8 mouse cellular contexts compared by ENCODE assay signal in the genomic region with DNA sequence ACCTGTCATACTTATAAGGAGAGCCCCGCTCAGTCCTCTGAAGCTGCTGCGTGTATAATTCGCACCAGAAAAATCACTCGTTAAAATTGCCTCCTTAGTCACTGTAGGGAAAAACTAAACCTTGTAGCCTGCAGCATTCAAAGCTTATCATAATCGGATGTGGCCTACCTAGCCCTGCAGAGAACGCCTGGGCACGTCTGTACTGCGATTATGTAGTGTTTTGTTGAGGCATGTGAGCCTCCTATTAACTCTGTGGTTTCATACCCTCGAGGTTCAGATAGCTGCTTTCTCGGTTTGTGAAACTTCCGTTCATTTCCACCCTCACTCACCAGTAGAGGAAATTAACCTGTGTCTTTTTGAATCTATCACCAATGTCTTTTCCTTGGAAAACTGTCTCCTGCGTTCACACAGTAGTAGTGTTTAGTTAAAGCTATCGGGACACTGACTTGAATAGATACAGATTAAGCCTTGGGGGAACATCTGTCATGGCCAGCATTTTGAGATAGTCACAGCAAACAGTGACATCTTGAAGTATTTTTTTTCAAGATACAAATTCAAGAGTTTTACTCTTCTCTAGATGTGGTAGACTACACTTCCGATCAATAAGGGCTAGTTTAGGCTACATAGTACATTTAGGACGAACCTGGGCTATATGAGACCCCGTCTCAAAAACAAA. TPM values are rescaled to one million over a fixed set of nuclear protein-coding genes. Genes with fewer than 3 reads are reported as not detected.
DNase-seq lines count a peak whose midpoint lies in the region; ATAC-seq and TF ChIP-seq lines count a peak whose summit lies in the region.

No protein-coding gene starts in this region.

- no peaks in the 10 kb centered on the region for H3K36me3 ChIP-seq in heart, embryonic 10.5 days
- no peaks in the 10 kb centered on the region for H3K36me3 ChIP-seq in embryonic facial prominence, embryonic 12.5 days
- no peaks in the 10 kb centered on the region for H3K36me3 ChIP-seq in intestine, postnatal 0 days (ENCODE audit: control insufficient read depth, insufficient read depth)
- H3K36me3 ChIP-seq in neural tube, embryonic 12.5 days = no peaks in the 10 kb centered on the region

- H3K27ac ChIP-seq in heart, embryonic 10.5 days = peak overlapping the region; percentile 97
- H3K27ac ChIP-seq in embryonic facial prominence, embryonic 12.5 days = peak overlapping the region; percentile 89
- H3K27ac ChIP-seq in intestine, postnatal 0 days (ENCODE audit: low read depth, low read length) = peak overlapping the region; percentile 93
- peak overlapping the region; percentile 64; the same call in 1 of the 2 replicates for H3K27ac ChIP-seq in neural tube, embryonic 12.5 days

- peak overlapping the region; percentile 71 for H3K4me2 ChIP-seq in embryonic facial prominence, embryonic 12.5 days (replicated peaks)
- H3K4me2 ChIP-seq in intestine, postnatal 0 days (replicated peaks; ENCODE audit: low read depth) = peak overlapping the region; percentile 84
- peak overlapping the region; percentile 93 for H3K4me2 ChIP-seq in neural tube, embryonic 12.5 days (replicated peaks)

- peak overlapping the region; percentile 91 for H3K4me3 ChIP-seq in heart, embryonic 10.5 days
- peak overlapping the region; percentile 94 for H3K4me3 ChIP-seq in embryonic facial prominence, embryonic 12.5 days
- H3K4me3 ChIP-seq in intestine, postnatal 0 days (ENCODE audit: low read depth, low read length) = peak overlapping the region; percentile 98
- peak overlapping the region; percentile 96 for H3K4me3 ChIP-seq in neural tube, embryonic 12.5 days

- H3K4me1 ChIP-seq in heart, embryonic 10.5 days = peaks cover 12% of the 10 kb centered on the region
- H3K4me1 ChIP-seq in embryonic facial prominence, embryonic 12.5 days = peaks cover 8% of the 10 kb centered on the region; the same call in 1 of the 2 replicates
- H3K4me1 ChIP-seq in intestine, postnatal 0 days (replicated peaks; ENCODE audit: control insufficient read depth, insufficient read depth, low read length) = no peaks in the 10 kb centered on the region
- peaks cover 7% of the 10 kb centered on the region for H3K4me1 ChIP-seq in neural tube, embryonic 12.5 days

- no peaks in the 10 kb centered on the region for H3K9me3 ChIP-seq in heart, embryonic 10.5 days
- no peaks in the 10 kb centered on the region for H3K9me3 ChIP-seq in embryonic facial prominence, embryonic 12.5 days
- no peaks in the 10 kb centered on the region for H3K9me3 ChIP-seq in intestine, postnatal 0 days (ENCODE audit: control insufficient read depth)
- no peaks in the 10 kb centered on the region for H3K9me3 ChIP-seq in neural tube, embryonic 12.5 days

- TF ChIP-seq CTCF in intestine, postnatal 0 days (IDR thresholded peaks at IDR 0.05; ENCODE audit: low read depth) = no peak

- 30% methylated on average over 16 of the region's 16 CpGs for WGBS in heart, embryonic 10.5 days
- WGBS in embryonic facial prominence, embryonic 12.5 days = 35% methylated on average over 16 of the region's 16 CpGs
- WGBS in intestine, postnatal 0 days = 23% methylated on average over 16 of the region's 16 CpGs
- 40% methylated on average over 16 of the region's 16 CpGs for WGBS in neural tube, embryonic 12.5 days

- H3K27me3 ChIP-seq in heart, embryonic 10.5 days (ENCODE audit: insufficient read depth, poor library complexity, severe bottlenecking) = no peaks in the 10 kb centered on the region
- H3K27me3 ChIP-seq in embryonic facial prominence, embryonic 12.5 days = no peaks in the 10 kb centered on the region
- no peaks in the 10 kb centered on the region for H3K27me3 ChIP-seq in intestine, postnatal 0 days (replicated peaks; ENCODE audit: control insufficient read depth, insufficient read depth, low read length)
- no peaks in the 10 kb centered on the region for H3K27me3 ChIP-seq in neural tube, embryonic 12.5 days (replicated peaks)

- DNase-seq in heart, embryonic 10.5 days (ENCODE audit: low spot score) = no peak
- DNase-seq in heart, postnatal 36 days = no peak
- DNase-seq in 416B (ENCODE audit: low read depth) = peak; percentile 63
- DNase-seq in embryo, embryonic 9.5 days (ENCODE audit: extremely low spot score) = no peak

- ATAC-seq in embryonic facial prominence, embryonic 12.5 days (ENCODE audit: insufficient number of reproducible peaks, insufficient read depth, low FRiP score, low TSS enrichment) = no peak
- no peak for ATAC-seq in intestine, postnatal 0 days
- ATAC-seq in neural tube, embryonic 12.5 days (ENCODE audit: low FRiP score, low read depth) = no peak
- ATAC-seq in frontal cortex, adult (ENCODE audit: low TSS enrichment) = no peak

- H3K9ac ChIP-seq in embryonic facial prominence, embryonic 12.5 days = peak overlapping the region; percentile 98
- peak overlapping the region; percentile 98 for H3K9ac ChIP-seq in intestine, postnatal 0 days (ENCODE audit: low read depth, low read length)
- peak overlapping the region; percentile 96 for H3K9ac ChIP-seq in neural tube, embryonic 12.5 days

- intact Hi-C loops in heart, postnatal 36 days (cut with DNase I) = loop anchor here (2.0 kb wide), 5 partner anchors 30 to 110 kb away; partner anchors contain the start of genes Ddx28, Nutf2 and Slc12a4

RNA-seq across cellular contexts. Expression of gene Pskh1, which starts 0.8 kb away (rescaled TPM):
- 30.3 and 30.4 TPM in 2 replicates for polyA plus RNA-seq in heart, embryonic 10.5 days (2016; fragmentation: Nextera tagmentation; extraction: Ambion mirVana)
- total RNA-seq in heart, postnatal 36 days (2021) = 10 to 100 TPM; 15.1 to 17.2 TPM
- polyA plus RNA-seq in embryonic facial prominence, embryonic 12.5 days (2016; fragmentation: Nextera tagmentation; extraction: Ambion mirVana) = 42.5 and 44.8 TPM in 2 replicates
- 11.0 and 12.5 TPM in 2 replicates for polyA plus RNA-seq in intestine, postnatal 0 days (2015; fragmentation: Nextera tagmentation; extraction: Ambion mirVana)
- polyA plus RNA-seq in neural tube, embryonic 12.5 days (2016; fragmentation: Nextera tagmentation; extraction: Ambion mirVana) = 20.0 and 20.8 TPM in 2 replicates

RNA-seq across cellular contexts. Expression of gene Nrn1l, which starts 7.7 kb away (rescaled TPM):
- polyA plus RNA-seq in heart, embryonic 10.5 days (2016; fragmentation: Nextera tagmentation; extraction: Ambion mirVana) = 0.43 and 0.46 TPM in 2 replicates
- 1 to 10 TPM in 1 of 2 experiments, under 1 TPM in 1; 0.49 to 1.1 TPM for total RNA-seq in heart, postnatal 36 days (2021)
- 0.65 and 1.1 TPM in 2 replicates for polyA plus RNA-seq in embryonic facial prominence, embryonic 12.5 days (2016; fragmentation: Nextera tagmentation; extraction: Ambion mirVana)
- 0.35 TPM in 1 of 2 replicates, not detected in the other for polyA plus RNA-seq in intestine, postnatal 0 days (2015; fragmentation: Nextera tagmentation; extraction: Ambion mirVana)
- 0.73 TPM in 1 of 2 replicates, not detected in the other for polyA plus RNA-seq in neural tube, embryonic 12.5 days (2016; fragmentation: Nextera tagmentation; extraction: Ambion mirVana)

RNA-seq across cellular contexts. Expression of gene Edc4, which starts 20.4 kb away (rescaled TPM):
- 50.2 and 52.6 TPM in 2 replicates for polyA plus RNA-seq in heart, embryonic 10.5 days (2016; fragmentation: Nextera tagmentation; extraction: Ambion mirVana)
- total RNA-seq in heart, postnatal 36 days (2021) = 10 to 100 TPM; 24.2 to 26.3 TPM
- 70.5 and 72.6 TPM in 2 replicates for polyA plus RNA-seq in embryonic facial prominence, embryonic 12.5 days (2016; fragmentation: Nextera tagmentation; extraction: Ambion mirVana)
- 9.8 and 11.5 TPM in 2 replicates for polyA plus RNA-seq in intestine, postnatal 0 days (2015; fragmentation: Nextera tagmentation; extraction: Ambion mirVana)
- 62.0 and 63.1 TPM in 2 replicates for polyA plus RNA-seq in neural tube, embryonic 12.5 days (2016; fragmentation: Nextera tagmentation; extraction: Ambion mirVana)

RNA-seq across cellular contexts. Expression of gene Ctrl, which starts 32.6 kb away (rescaled TPM):
- 1.9 and 2.6 TPM in 2 replicates for polyA plus RNA-seq in heart, embryonic 10.5 days (2016; fragmentation: Nextera tagmentation; extraction: Ambion mirVana)
- under 1 TPM in 1 of 2 experiments, not detected in 1; 0.43 TPM for total RNA-seq in heart, postnatal 36 days (2021)
- polyA plus RNA-seq in embryonic facial prominence, embryonic 12.5 days (2016; fragmentation: Nextera tagmentation; extraction: Ambion mirVana) = 1.9 and 2.2 TPM in 2 replicates
- 0.63 and 1.4 TPM in 2 replicates for polyA plus RNA-seq in intestine, postnatal 0 days (2015; fragmentation: Nextera tagmentation; extraction: Ambion mirVana)
- polyA plus RNA-seq in neural tube, embryonic 12.5 days (2016; fragmentation: Nextera tagmentation; extraction: Ambion mirVana) = 2.3 and 2.4 TPM in 2 replicates

RNA-seq across cellular contexts. Expression of gene Psmb10, which starts 37.2 kb away (rescaled TPM):
- polyA plus RNA-seq in heart, embryonic 10.5 days (2016; fragmentation: Nextera tagmentation; extraction: Ambion mirVana) = 70.7 and 75.4 TPM in 2 replicates
- 10 to 100 TPM; 63.6 to 72.7 TPM for total RNA-seq in heart, postnatal 36 days (2021)
- 22.9 and 31.7 TPM in 2 replicates for polyA plus RNA-seq in embryonic facial prominence, embryonic 12.5 days (2016; fragmentation: Nextera tagmentation; extraction: Ambion mirVana)
- 186 and 204 TPM in 2 replicates for polyA plus RNA-seq in intestine, postnatal 0 days (2015; fragmentation: Nextera tagmentation; extraction: Ambion mirVana)
- polyA plus RNA-seq in neural tube, embryonic 12.5 days (2016; fragmentation: Nextera tagmentation; extraction: Ambion mirVana) = 27.9 and 30.7 TPM in 2 replicates
